In genomic region chr13:37459957-37460930, GRCm38 (mm10) we compare ENCODE assay signal across 9 mouse cellular contexts.
DNase-seq lines count a peak whose midpoint lies in the region; ATAC-seq and TF ChIP-seq lines count a peak whose summit lies in the region.
"Had no signal": no experiment of that assay in that cellular context is flagged by ENCODE, and none has a peak within 500 bp of the region (broad histone marks: within the 10 kb centered on the region; RNA-seq: fewer than 3 reads in every experiment).

No protein-coding gene starts in this region.

- peak; percentile 22 to 40 for DNase-seq in cerebellum, postnatal 25 days
- no peak for DNase-seq in cerebellum, postnatal 36 days
- peak; percentile 77 for DNase-seq in gastrocnemius, postnatal 10 days
- peak; percentile 88 for DNase-seq in kidney, adult 18-20 months
- DNase-seq in lung, postnatal 0 days (ENCODE audit: low spot score): peak; percentile 90
- no peak for DNase-seq in layer of hippocampus, postnatal 25 days (ENCODE audit: extremely low spot score in 1 of 2, low spot score in 1 of 2)
- no peak for DNase-seq in retina, postnatal 1 day

- no peak overlapping the region for H3K9ac ChIP-seq in lung, postnatal 0 days (replicated peaks; ENCODE audit: low read depth)
- H3K9ac ChIP-seq in hindbrain, embryonic 13.5 days: no peak overlapping the region
- H3K9ac ChIP-seq: liver, embryonic 14.5 days had no signal

- no peaks in the 10 kb centered on the region for H3K9me3 ChIP-seq in lung, postnatal 0 days (ENCODE audit: low read length)
- no peaks in the 10 kb centered on the region for H3K9me3 ChIP-seq in hindbrain, embryonic 13.5 days

- WGBS in lung, postnatal 0 days: 38% methylated on average over 28 of the region's 28 CpGs
- WGBS in hindbrain, embryonic 13.5 days: 76% methylated on average over 28 of the region's 28 CpGs

- peak; percentile 43 for ATAC-seq in lung, postnatal 0 days
- no peak for ATAC-seq in hindbrain, embryonic 13.5 days (ENCODE audit: low FRiP score)

- no peak overlapping the region for H3K4me3 ChIP-seq in lung, postnatal 0 days (ENCODE audit: low read depth, low read length)
- no peak overlapping the region for H3K4me3 ChIP-seq in hindbrain, embryonic 13.5 days

- 0 out of 2 replicates have a peak, but pooled peaks have one; percentile 29 for TF ChIP-seq EP300 in lung, postnatal 0 days (IDR thresholded peaks at IDR 0.05)

- no peaks in the 10 kb centered on the region for H3K27me3 ChIP-seq in lung, postnatal 0 days (replicated peaks; ENCODE audit: insufficient read depth, low read length)
- 0 out of 2 replicates have a peak, but pooled peaks cover 3% of the 10 kb centered on the region for H3K27me3 ChIP-seq in hindbrain, embryonic 13.5 days

- no peaks in the 10 kb centered on the region for H3K36me3 ChIP-seq in lung, postnatal 0 days (ENCODE audit: insufficient read depth, low read length)
- H3K36me3 ChIP-seq in hindbrain, embryonic 13.5 days: no peaks in the 10 kb centered on the region

- TF ChIP-seq CTCF in lung, postnatal 0 days (IDR thresholded peaks at IDR 0.05): peak; percentile 34

- no peak overlapping the region for H3K4me2 ChIP-seq in lung, postnatal 0 days (replicated peaks; ENCODE audit: low read depth, low read length)
- no peak overlapping the region for H3K4me2 ChIP-seq in hindbrain, embryonic 13.5 days

- H3K27ac ChIP-seq in lung, postnatal 0 days (ENCODE audit: low read length): peak overlapping the region; percentile 80
- H3K27ac ChIP-seq in hindbrain, embryonic 13.5 days: no peak overlapping the region
- H3K27ac ChIP-seq: liver, embryonic 14.5 days had no signal

- H3K4me1 ChIP-seq in lung, postnatal 0 days (ENCODE audit: insufficient read depth, low read depth, low read length): peaks cover 36% of the 10 kb centered on the region
- H3K4me1 ChIP-seq in hindbrain, embryonic 13.5 days (replicated peaks): peaks cover 11% of the 10 kb centered on the region; the same call in 1 of the 2 replicates

Comparison
In these comparisons a context has a peak if more than half of its experiments do, and no peak if none do; other contexts are left out.
1. DNase-seq: peak in cerebellum, postnatal 25 days (2 of 2), gastrocnemius, postnatal 10 days (single experiment), kidney, adult 18-20 months (single experiment) and lung, postnatal 0 days (single experiment); none in cerebellum, postnatal 36 days (0 of 2), layer of hippocampus, postnatal 25 days (0 of 2) and retina, postnatal 1 day (single experiment).